Mouse (Mus musculus) embryonic facial prominence, embryonic 15.5 days (tissue): Measurements from ENCODE around the gene Btn2a2. TPM values are rescaled to one million over a fixed set of nuclear protein-coding genes. Genes with fewer than 3 reads are reported as not detected.

Experiments used
- ATAC-seq: fragments of 200-750 bp; cut with Nextera tagmentation; 2 replicates; pipeline ENCODE4 v1.8.0; 2017; ENCODE audit warnings: low read depth, moderate TSS enrichment; ENCODE audit not compliant: insufficient number of reproducible peaks, low FRiP score, low TSS enrichment
- H3K27ac ChIP-seq: fragments of 300-500 bp; sonication (generic); replicated peaks from 2 replicates; pipeline ENCODE4 v1.5.1; 2015; ENCODE audit warnings: mild to moderate bottlenecking, inconsistent platforms
- H3K27me3 ChIP-seq: fragments of 300-500 bp; sonication (generic); 2 replicates; pipeline ENCODE4 v1.6.1; 2015; ENCODE audit warnings: inconsistent platforms
- H3K36me3 ChIP-seq: fragments of 300-500 bp; sonication (generic); 2 replicates; pipeline ENCODE4 v1.6.1; 2015; ENCODE audit warnings: mild to moderate bottlenecking, inconsistent platforms
- H3K4me1 ChIP-seq: fragments of 300-500 bp; sonication (generic); 2 replicates; pipeline ENCODE4 v1.6.1; 2015; ENCODE audit warnings: inconsistent platforms
- H3K4me2 ChIP-seq: fragments of 300-500 bp; sonication (generic); replicated peaks from 2 replicates; pipeline ENCODE4 v1.6.1; 2015; ENCODE audit warnings: mild to moderate bottlenecking, inconsistent platforms
- H3K4me3 ChIP-seq: fragments of 300-500 bp; sonication (generic); replicated peaks from 2 replicates; pipeline ENCODE4 v1.5.1; 2015; ENCODE audit warnings: mild to moderate bottlenecking, inconsistent platforms
- H3K9ac ChIP-seq: fragments of 300-500 bp; sonication (generic); 2 replicates; pipeline ENCODE4 v1.6.1; 2015; ENCODE audit warnings: inconsistent platforms
- H3K9me3 ChIP-seq: fragments of 300-500 bp; sonication (generic); replicated peaks from 2 replicates; pipeline ENCODE4 v1.6.1; 2016; ENCODE audit warnings: inconsistent platforms
- WGBS: fragments of 180-500 bp; shearing (Covaris S2); methylation state at CpG from one replicate; pipeline ENCODE4 v1.1.7; 2015; 5-methylcytosine and 5-hydroxymethylcytosine counted together
- polyA plus RNA-seq: library from polyadenylated mRNA; unstranded; fragments of >200 nt; fragmentation: Nextera tagmentation; extraction: Ambion mirVana; gene quantifications from 2 replicates; pipeline ENCODE4 v1.2.1, GENCODE M21; 2015

Gene Btn2a2
- polyA plus RNA-seq, 1 experiment from 2014 or later = 0.65 TPM

GRCm38 (mm10) chr13:23530901-23531875 is 42.5 kb upstream of the Btn2a2 start, which contains the start of gene Hist1h4h:
Gene Hist1h4h (plus strand): TSS chr13:23531050.
- Histone ChIP-seq H3K4me2 (peak within 1 kb of the TSS; percentile 72), H3K9ac (peak within 1 kb of the TSS; percentile 71), H3K4me1 (peaks cover 30% of the 10 kb centered on the region), H3K27ac (peak within 1 kb of the TSS; percentile 99), H3K9me3 (no peaks in the 10 kb centered on the region), H3K4me3 (peak within 1 kb of the TSS; percentile 61), H3K36me3 (no peaks in the 10 kb centered on the region), H3K27me3 (no peaks in the 10 kb centered on the region)
- WGBS = under 1% methylated on average over 58 of the region's 70 CpGs
- peak; percentile 87 for ATAC-seq

- H3K9me3 ChIP-seq = no peaks in the 10 kb centered on the region
- peak overlapping the region; percentile 61 for H3K4me3 ChIP-seq
- peak overlapping the region; percentile 99 for H3K27ac ChIP-seq
- under 1% methylated on average over 20 of the region's 20 CpGs for WGBS
- H3K27me3 ChIP-seq = no peaks in the 10 kb centered on the region
- ATAC-seq = no peak
- peak overlapping the region; percentile 72 for H3K4me2 ChIP-seq
- peaks cover 34% of the 10 kb centered on the region for H3K4me1 ChIP-seq
- no peaks in the 10 kb centered on the region for H3K36me3 ChIP-seq
- H3K9ac ChIP-seq = peak overlapping the region; percentile 71
Observed at GRCm38 (mm10) chr13:23530181-23530900, 41.7 kb upstream of the Btn2a2 start.

DNA sequence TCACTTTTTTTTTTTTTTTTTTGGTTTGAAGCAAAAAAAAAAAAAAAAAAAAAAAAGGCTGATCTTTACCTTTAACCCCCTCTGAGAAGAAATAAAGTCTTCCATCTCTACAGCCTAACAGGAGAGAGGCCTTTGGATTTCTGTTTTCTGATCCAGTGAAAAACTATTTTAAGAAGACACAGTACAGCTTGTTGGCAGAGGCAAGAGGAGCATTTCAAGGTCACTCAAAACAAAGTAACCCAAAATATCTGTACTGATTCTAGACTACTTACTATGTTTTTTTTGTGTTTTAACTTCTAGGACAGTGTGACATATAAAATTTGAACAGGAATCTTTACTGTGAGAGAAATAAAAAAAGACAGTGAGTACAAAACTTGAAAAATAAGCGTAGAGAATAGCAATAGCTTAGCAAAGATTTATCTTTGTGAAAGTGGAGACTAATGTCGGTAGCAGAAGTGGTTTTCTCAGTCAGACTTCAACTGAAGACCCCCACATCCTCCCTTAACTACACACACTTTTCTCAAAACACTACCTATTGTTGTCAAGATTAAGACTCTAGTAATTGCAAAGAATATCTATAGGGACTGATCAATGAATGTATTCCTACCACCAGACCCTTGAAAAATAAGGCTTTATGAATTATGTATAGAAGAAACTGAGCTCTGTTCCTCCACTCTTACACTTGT is 41.0 kb upstream of the Btn2a2 start:
- Histone ChIP-seq H3K36me3 (no peaks in the 10 kb centered on the region), H3K27ac (peak overlapping the region; percentile 99), H3K9ac (peak overlapping the region; percentile 71; the same call in 1 of the 2 replicates), H3K4me3 (peak overlapping the region; percentile 61), H3K9me3 (no peaks in the 10 kb centered on the region), H3K4me1 (peaks cover 30% of the 10 kb centered on the region), H3K27me3 (no peaks in the 10 kb centered on the region), H3K4me2 (peak overlapping the region; percentile 72)
- ATAC-seq = no peak
- WGBS = 27% methylated on average over 2 of the region's 2 CpGs

DNA sequence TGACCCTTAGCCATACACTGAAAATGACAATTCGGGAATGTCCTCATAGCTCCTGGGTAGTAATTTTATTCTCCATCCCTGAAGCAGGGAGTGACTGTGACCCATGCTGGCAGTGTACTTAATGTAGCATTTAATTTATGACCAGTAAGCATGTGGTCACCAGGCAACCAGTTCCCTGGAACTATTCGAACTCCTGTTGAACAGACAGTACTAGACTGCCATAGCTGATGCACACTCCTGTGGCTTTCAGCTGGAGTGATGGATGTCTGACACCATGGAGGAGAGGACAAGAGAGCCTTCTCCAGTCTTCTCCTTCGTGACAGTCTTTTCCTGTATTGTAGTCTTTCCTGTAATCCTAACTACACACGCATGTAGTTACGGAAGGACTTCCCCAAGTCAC is 40.3 kb upstream of the Btn2a2 start:
- no peak overlapping the region for H3K4me3 ChIP-seq
- 81% methylated on average over 5 of the region's 5 CpGs for WGBS
- ATAC-seq = no peak
- no peak overlapping the region for H3K27ac ChIP-seq
- H3K9me3 ChIP-seq = no peaks in the 10 kb centered on the region
- no peak overlapping the region for H3K4me2 ChIP-seq
- no peak overlapping the region for H3K9ac ChIP-seq
- H3K27me3 ChIP-seq = no peaks in the 10 kb centered on the region
- peaks cover 26% of the 10 kb centered on the region for H3K4me1 ChIP-seq
- H3K36me3 ChIP-seq = no peaks in the 10 kb centered on the region

GRCm38 (mm10) chr13:23526312-23526711 is 37.7 kb upstream of the Btn2a2 start:
- Histone ChIP-seq H3K36me3 (no peaks in the 10 kb centered on the region), H3K9ac (peak overlapping the region; percentile 44), H3K4me2 (peak overlapping the region; percentile 51), H3K4me3 (peak overlapping the region; percentile 51), H3K4me1 (peaks cover 11% of the 10 kb centered on the region), H3K9me3 (no peaks in the 10 kb centered on the region), H3K27me3 (no peaks in the 10 kb centered on the region), H3K27ac (peak overlapping the region; percentile 74)
- peak; percentile 54; the same call in 1 of the 2 replicates for ATAC-seq
- WGBS = under 1% methylated on average over 17 of the region's 17 CpGs

GRCm38 (mm10) chr13:23525901-23526300 is 37.2 kb upstream of the Btn2a2 start:
- Histone ChIP-seq H3K36me3 (no peaks in the 10 kb centered on the region), H3K27me3 (no peaks in the 10 kb centered on the region), H3K27ac (no peak overlapping the region), H3K9me3 (no peaks in the 10 kb centered on the region), H3K4me2 (peak overlapping the region; percentile 51), H3K4me3 (peak overlapping the region; percentile 51), H3K4me1 (peaks cover 11% of the 10 kb centered on the region), H3K9ac (no peak overlapping the region)
- WGBS = 2% methylated on average over 10 of the region's 10 CpGs
- no peak for ATAC-seq

- Histone ChIP-seq H3K4me1 (peaks cover 11% of the 10 kb centered on the region), H3K27ac (no peak overlapping the region), H3K4me3 (no peak overlapping the region), H3K27me3 (no peaks in the 10 kb centered on the region), H3K9ac (no peak overlapping the region), H3K4me2 (0 out of 2 replicates have a peak overlapping the region, but pooled peaks have one; percentile 12), H3K36me3 (no peaks in the 10 kb centered on the region), H3K9me3 (no peaks in the 10 kb centered on the region)
- ATAC-seq = no peak
- 5% methylated on average over 5 of the region's 5 CpGs for WGBS
Observed at GRCm38 (mm10) chr13:23524654-23525053, 36.0 kb upstream of the Btn2a2 start.

- no peaks in the 10 kb centered on the region for H3K9me3 ChIP-seq
- no peak for ATAC-seq
- no peak overlapping the region for H3K4me2 ChIP-seq
- H3K4me3 ChIP-seq = no peak overlapping the region
- H3K4me1 ChIP-seq = peaks cover 8% of the 10 kb centered on the region
- no peaks in the 10 kb centered on the region for H3K36me3 ChIP-seq
- no peak overlapping the region for H3K27ac ChIP-seq
- no peaks in the 10 kb centered on the region for H3K27me3 ChIP-seq
- H3K9ac ChIP-seq = no peak overlapping the region
- WGBS = 49% methylated on average over 5 of the region's 5 CpGs
Observed at GRCm38 (mm10) chr13:23523976-23524375, 35.3 kb upstream of the Btn2a2 start.

DNA sequence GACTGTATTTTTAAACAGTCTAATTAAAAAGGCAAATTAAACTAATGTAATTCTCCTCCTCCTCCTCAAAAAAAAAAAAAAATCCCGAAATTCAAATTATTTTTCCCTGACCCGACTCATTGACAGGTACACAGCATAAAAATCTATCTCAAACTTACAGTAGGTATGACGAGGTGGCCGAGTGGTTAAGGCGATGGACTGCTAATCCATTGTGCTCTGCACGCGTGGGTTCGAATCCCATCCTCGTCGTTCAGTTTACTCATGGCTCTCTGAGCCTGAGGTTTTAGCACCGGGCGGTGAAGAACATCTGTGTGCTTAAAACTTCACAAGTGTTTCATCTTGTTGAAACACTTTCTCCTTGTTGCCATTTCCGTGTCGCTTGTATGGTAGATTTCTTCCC is 33.0 kb upstream of the Btn2a2 start:
- H3K4me1 ChIP-seq = peaks cover 5% of the 10 kb centered on the region
- no peak for ATAC-seq
- 0 out of 2 replicates have a peak overlapping the region, but pooled peaks have one; percentile 8 for H3K4me2 ChIP-seq
- no peaks in the 10 kb centered on the region for H3K9me3 ChIP-seq
- peak overlapping the region; percentile 10; the same call in 1 of the 2 replicates for H3K4me3 ChIP-seq
- no peak overlapping the region for H3K27ac ChIP-seq
- 2% methylated on average over 14 of the region's 14 CpGs for WGBS
- no peaks in the 10 kb centered on the region for H3K27me3 ChIP-seq
- no peaks in the 10 kb centered on the region for H3K36me3 ChIP-seq
- H3K9ac ChIP-seq = no peak overlapping the region

GRCm38 (mm10) chr13:23519416-23519815 is 30.8 kb upstream of the Btn2a2 start:
- Histone ChIP-seq H3K27me3 (no peaks in the 10 kb centered on the region), H3K9me3 (no peaks in the 10 kb centered on the region), H3K9ac (no peak overlapping the region), H3K27ac (peak overlapping the region; percentile 78), H3K4me2 (peak overlapping the region; percentile 82), H3K36me3 (no peaks in the 10 kb centered on the region), H3K4me3 (peak overlapping the region; percentile 58), H3K4me1 (0 out of 2 replicates have a peak, but pooled peaks cover 5% of the 10 kb centered on the region)
- WGBS = 0% methylated on average over 10 of the region's 10 CpGs
- 0 out of 2 replicates have a peak, but pooled peaks have one; percentile 41 for ATAC-seq
